In the genomic region with DNA sequence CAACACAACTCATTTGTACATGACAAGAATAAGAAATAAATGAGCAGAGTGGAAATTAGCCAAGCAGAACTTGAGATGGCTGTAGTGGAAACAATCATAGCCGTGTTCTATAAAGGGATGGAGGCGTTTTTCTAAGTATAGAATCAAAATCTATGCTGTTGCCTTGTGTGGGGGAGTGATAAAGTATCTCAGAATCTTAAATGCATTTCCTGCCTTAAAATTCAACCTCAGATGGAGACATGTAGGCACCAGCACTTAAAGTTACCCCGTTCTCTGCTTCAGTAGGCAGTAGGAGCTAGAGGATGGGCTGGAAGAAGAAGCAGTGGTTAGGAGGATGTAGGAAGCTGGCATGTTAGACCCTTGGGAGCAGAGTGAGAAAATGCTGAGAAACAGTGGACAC, we compare ENCODE assay signal across 19 mouse cellular contexts.
"Had no signal": no experiment of that assay in that cellular context is flagged by ENCODE, and none has a peak within 500 bp of the region (broad histone marks: within the 10 kb centered on the region; RNA-seq: fewer than 3 reads in every experiment).

No protein-coding gene starts in this region.

- H3K27ac ChIP-seq: liver, embryonic 15.5 days; lung, embryonic 15.5 days; midbrain, embryonic 10.5 days; midbrain, embryonic 12.5 days; neural tube, embryonic 13.5 days; neural tube, embryonic 15.5 days had no signal

- H3K4me3 ChIP-seq: liver, embryonic 15.5 days; lung, embryonic 15.5 days; midbrain, embryonic 10.5 days; midbrain, embryonic 12.5 days; myocyte; neural tube, embryonic 13.5 days; neural tube, embryonic 15.5 days had no signal

- DNase-seq: liver, postnatal 0 days; lung, adult 2 months; lung, postnatal 14 days; lung, postnatal 4 days; midbrain, embryonic 14.5 days; retina, postnatal 1 day; right cerebral cortex, postnatal 14 days; right cerebral cortex, postnatal 4 days; spleen, adult 18-20 months; thymus, adult 2 months; thymus, postnatal 25 days; thymus, postnatal 4 days had no signal
